Mouse (Mus musculus) cortical plate, adult 2 months (tissue): ENCODE data around the gene Gse1.

Source experiments
- CTCF ChIP-seq: fragments of 200-500 bp; IDR thresholded peaks from 2 replicates; pipeline ENCODE4 v1.5.1; 2011; ENCODE audit warnings: mild to moderate bottlenecking, control low read depth, low read length; ENCODE audit not compliant: insufficient read depth; ENCODE audit errors: extremely low read depth
- POLR2A ChIP-seq: fragments of 200-500 bp; IDR thresholded peaks from 2 replicates; pipeline ENCODE4 v1.6.1; 2011; ENCODE audit warnings: mild to moderate bottlenecking, low read length, control low read depth; ENCODE audit not compliant: insufficient read depth; ENCODE audit errors: extremely low read depth

DNA sequence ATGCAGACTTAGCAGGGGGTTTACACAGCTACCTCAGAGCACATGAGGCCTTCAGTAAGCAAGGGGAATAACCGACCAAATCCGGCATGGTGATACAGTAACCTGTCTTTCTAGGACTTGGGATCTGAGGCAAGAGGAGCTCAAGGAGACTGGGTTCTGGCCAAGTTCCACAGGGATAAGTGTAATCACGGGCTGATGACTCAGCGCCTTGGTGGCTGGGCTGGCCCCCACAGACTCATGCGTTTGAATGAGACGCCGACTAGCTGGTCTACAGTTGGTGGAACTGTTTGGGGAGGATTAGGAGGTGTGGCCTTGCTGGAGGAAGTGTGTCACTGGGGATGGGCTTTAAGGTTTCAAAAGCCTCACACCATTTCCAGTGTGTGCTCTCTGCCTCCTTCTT lies 110.4 kb downstream of the Gse1 start:
- TF ChIP-seq CTCF (no peak), POLR2A (no peak)
